In genomic region chr4:132767914-132768876, GRCm38 (mm10) we compare ENCODE assay signal across 7 mouse cellular contexts. TPM values are rescaled to one million over a fixed set of nuclear protein-coding genes. Genes with fewer than 3 reads are reported as not detected.
DNase-seq lines count a peak whose midpoint lies in the region; ATAC-seq lines count a peak whose summit lies in the region.

Rpa2 (plus strand) TSS chr4:132768332.

- intact Hi-C loops in left cerebral cortex, postnatal 36 days (cut with DNase I) = no loop called here

- DNase-seq in adrenal gland, adult 8-10 months = peak; percentile 98
- peak; percentile 99 for DNase-seq in embryo, embryonic 9.5 days (ENCODE audit: extremely low spot score)
- peak; percentile 93 to 98 for DNase-seq in gastrocnemius, postnatal 4 days (ENCODE audit: low spot score in 2 of 2)
- peak; percentile 97 to 99 for DNase-seq in left cerebral cortex, postnatal 36 days (ENCODE audit: low spot score in 2 of 2)
- peak; percentile 100 for DNase-seq in midbrain, embryonic 11.5 days (ENCODE audit: low spot score, missing footprints)
- DNase-seq in skeletal muscle tissue, adult 2 months (ENCODE audit: low read depth, low spot score) = peak; percentile 99

- peak within 1 kb of the TSS; percentile 79 for H3K4me2 ChIP-seq in intestine, embryonic 16.5 days (ENCODE audit: low read depth, low read length)
- H3K4me2 ChIP-seq in midbrain, embryonic 11.5 days = peak within 1 kb of the TSS; percentile 80

- H3K4me3 ChIP-seq in intestine, embryonic 16.5 days (ENCODE audit: low read length) = peak within 1 kb of the TSS; percentile 67
- H3K4me3 ChIP-seq in midbrain, embryonic 11.5 days (ENCODE audit: low read depth, low read length) = peak within 1 kb of the TSS; percentile 87

- H3K9me3 ChIP-seq in intestine, embryonic 16.5 days (ENCODE audit: control insufficient read depth, low read length) = no peaks in the 10 kb centered on the region
- H3K9me3 ChIP-seq in midbrain, embryonic 11.5 days (ENCODE audit: control insufficient read depth, low read length) = no peaks in the 10 kb centered on the region

- peak within 1 kb of the TSS; percentile 60 for H3K27ac ChIP-seq in intestine, embryonic 16.5 days (ENCODE audit: low read length)
- no peak within 1 kb of the TSS for H3K27ac ChIP-seq in midbrain, embryonic 11.5 days (ENCODE audit: low read depth, low read length)

- peak within 1 kb of the TSS; percentile 77 for H3K9ac ChIP-seq in intestine, embryonic 16.5 days (ENCODE audit: low read depth, low read length)
- peak within 1 kb of the TSS; percentile 79 for H3K9ac ChIP-seq in midbrain, embryonic 11.5 days (ENCODE audit: low read length)

- H3K27me3 ChIP-seq in intestine, embryonic 16.5 days (replicated peaks; ENCODE audit: control insufficient read depth, insufficient read depth, low read length) = no peaks in the 10 kb centered on the region
- H3K27me3 ChIP-seq in midbrain, embryonic 11.5 days (ENCODE audit: control insufficient read depth, insufficient read depth, low read length) = no peaks in the 10 kb centered on the region

- H3K36me3 ChIP-seq in intestine, embryonic 16.5 days (ENCODE audit: control insufficient read depth, insufficient read depth, low read length) = no peaks in the 10 kb centered on the region
- H3K36me3 ChIP-seq in midbrain, embryonic 11.5 days (ENCODE audit: control insufficient read depth, insufficient read depth, low read length) = peaks cover 12% of the 10 kb centered on the region

- ATAC-seq in intestine, embryonic 16.5 days = peak; percentile 97
- peak; percentile 96 for ATAC-seq in midbrain, embryonic 11.5 days (ENCODE audit: low FRiP score)

- WGBS in intestine, embryonic 16.5 days = under 1% methylated on average over 71 of the region's 71 CpGs
- WGBS in midbrain, embryonic 11.5 days = under 1% methylated on average over 68 of the region's 71 CpGs

- peaks cover 4% of the 10 kb centered on the region; the same call in 1 of the 2 replicates for H3K4me1 ChIP-seq in intestine, embryonic 16.5 days (ENCODE audit: control insufficient read depth, insufficient read depth, low read length)
- H3K4me1 ChIP-seq in midbrain, embryonic 11.5 days (ENCODE audit: control insufficient read depth, insufficient read depth, low read length) = peaks cover 6% of the 10 kb centered on the region; the same call in 1 of the 2 replicates

RNA-seq across cellular contexts. Expression of gene Rpa2, which starts in this region (rescaled TPM):
- total RNA-seq in adrenal gland, adult 8-10 months (2022) = 10 to 100 TPM; 11.4 to 17.0 (median 12.4) TPM
- total RNA-seq in gastrocnemius, postnatal 4 days (2021) = 10 to 100 TPM; 25.0 to 25.9 TPM
- 66.7 and 76.0 TPM in 2 replicates for polyA plus RNA-seq in intestine, embryonic 16.5 days (2015; fragmentation: Nextera tagmentation; extraction: Ambion mirVana)
- 10 to 100 TPM; 13.3 to 14.9 TPM for total RNA-seq in left cerebral cortex, postnatal 36 days (2021)
- polyA plus RNA-seq in midbrain, embryonic 11.5 days (2014; fragmentation: Nextera tagmentation; extraction: Ambion mirVana) = 164 TPM in 2 replicates
